Mouse (Mus musculus) lung, postnatal 10 days (tissue): Measurements from ENCODE around the gene Acadsb.

ENCODE experiments used
- DNase-seq: peaks from one replicate; pipeline ENCODE4 v3.0.0; 2021

The Acadsb gene

GRCm38 (mm10) chr7:131465735-131466134 is 55.3 kb downstream of the Acadsb start:
- DNase-seq, result no peak

DNA sequence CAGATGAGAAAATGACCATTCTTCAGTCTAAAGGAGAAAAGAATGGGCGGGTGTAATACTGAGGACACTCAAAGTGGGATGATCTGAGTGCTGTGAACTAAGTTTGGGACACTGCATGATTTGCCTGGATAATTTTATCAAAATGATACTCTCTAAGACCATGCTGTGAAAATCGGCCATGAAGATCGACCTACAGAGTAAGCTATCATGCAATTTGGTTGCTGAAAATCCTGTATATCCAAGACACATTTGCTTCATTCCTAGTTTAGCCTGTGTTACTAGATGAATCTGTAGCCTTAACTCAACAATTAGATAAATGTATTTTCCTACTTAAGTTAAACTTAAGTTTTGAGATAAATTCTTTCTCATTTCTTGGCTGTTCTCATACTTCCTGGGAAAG is 56.9 kb downstream of the Acadsb start:
- DNase-seq, result no peak

DNA sequence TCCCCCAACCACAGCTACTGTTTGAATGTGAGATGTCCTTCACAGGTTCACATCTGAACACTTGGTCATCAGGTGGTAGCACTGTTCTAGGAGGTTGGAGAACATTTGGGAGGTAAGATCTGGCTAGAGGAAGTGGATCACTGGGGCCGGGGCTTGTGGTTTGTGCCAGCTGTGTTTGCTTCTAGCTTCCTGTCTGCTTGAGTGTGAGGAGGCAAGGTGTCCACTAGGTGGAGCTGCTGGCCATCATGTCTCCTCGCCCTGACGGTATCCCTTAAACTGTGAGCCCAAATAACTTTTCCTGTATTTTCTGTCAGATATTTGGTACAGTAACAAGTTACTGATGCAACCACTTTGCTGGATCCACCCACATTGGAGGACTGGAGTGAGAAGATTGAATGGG is 59.1 kb downstream of the Acadsb start:
- no peak for DNase-seq

DNA sequence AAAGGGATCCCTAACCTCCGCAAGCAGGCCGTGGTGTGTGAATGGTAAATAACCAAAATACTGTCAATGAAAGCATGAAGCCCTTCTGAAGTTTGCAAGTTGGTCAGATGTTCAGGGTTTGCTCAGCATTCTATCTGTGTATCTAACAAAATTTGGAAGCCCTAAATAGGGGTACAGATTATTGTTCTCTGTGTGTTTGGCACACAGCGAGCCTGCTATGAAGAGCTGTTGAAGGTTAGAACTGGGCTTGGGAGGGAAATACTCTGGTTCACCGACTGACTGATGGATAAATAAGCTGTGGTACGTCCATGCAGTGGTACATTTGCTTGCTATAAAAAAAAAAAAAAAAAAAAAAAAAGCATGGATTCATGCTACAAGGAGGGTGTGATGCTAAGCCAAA is 61.1 kb downstream of the Acadsb start:
- DNase-seq, result no peak

- DNase-seq, result no peak
These were observed 66.7 kb downstream of the Acadsb start for GRCm38 (mm10) chr7:131477140-131477539.

DNA sequence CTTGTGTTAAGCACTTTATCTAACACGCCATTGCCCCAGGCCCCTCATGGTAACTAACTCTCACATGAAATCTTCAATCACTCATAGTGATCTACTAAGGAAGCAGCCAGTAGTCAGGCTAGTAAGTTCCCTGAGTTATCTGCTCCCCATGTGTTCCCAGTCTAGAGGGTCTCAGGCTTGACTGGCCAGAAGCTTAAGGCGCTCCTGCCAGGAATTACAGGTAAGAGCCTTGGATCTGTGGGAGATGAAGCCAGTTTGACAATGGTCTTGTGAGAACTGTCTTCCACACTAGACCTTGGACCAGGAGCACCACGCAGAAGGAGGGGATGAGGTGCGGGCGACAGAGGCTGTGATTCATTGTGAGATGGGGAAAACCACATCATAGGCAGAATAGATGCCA is 68.0 kb downstream of the Acadsb start:
- no peak for DNase-seq
